Mouse (Mus musculus) MEL (cell line): ENCODE measurements around the gene Gm11487. TPM values are rescaled to one million over a fixed set of nuclear protein-coding genes. Genes with fewer than 3 reads are reported as not detected.
"Not testable (repeated sequence)": the region's sequence is repeated elsewhere in the genome, so short reads cannot be mapped to it uniquely, and the experiment has no call there.

Experiments
- DNase-seq: peaks from one replicate; pipeline ENCODE4 v3.0.0; 2011; ENCODE audit warnings: low read depth, low spot score
- H3K27ac ChIP-seq: 2 replicates; pipeline ENCODE4 v1.5.1; 2012; ENCODE audit warnings: low read depth, mild to moderate bottlenecking, control low read depth, low read length, moderate library complexity; ENCODE audit not compliant: control insufficient read depth
- H3K27me3 ChIP-seq, 2 experiments: fragments of 150-350 bp in 1 of 2; sonication (generic) in 1 of 2; 2 replicates each; pipeline ENCODE4 v1.6.1; 2012; ENCODE audit warnings: low read length in 2 of 2, mild to moderate bottlenecking in 2 of 2, improper control_type of control experiment in 1 of 2, moderate library complexity in 1 of 2; ENCODE audit not compliant: insufficient read depth in 2 of 2, control insufficient read depth in 1 of 2
- H3K36me3 ChIP-seq, 2 experiments: 2 replicates each; pipeline ENCODE4 v1.6.1; 2012 to 2014; ENCODE audit warnings: low read length in 2 of 2, improper control_type of control experiment in 1 of 2, inconsistent platforms in 1 of 2, mild to moderate bottlenecking in 1 of 2; ENCODE audit not compliant: insufficient read depth in 2 of 2, control insufficient read depth in 1 of 2
- H3K4me1 ChIP-seq, 2 experiments: fragments of 150-350 bp in 1 of 2; sonication (generic) in 1 of 2; 2 replicates each; pipeline ENCODE4 v1.6.1; 2012; ENCODE audit warnings: low read length in 2 of 2, improper control_type of control experiment in 1 of 2, mild to moderate bottlenecking in 1 of 2; ENCODE audit not compliant: insufficient read depth in 2 of 2, control insufficient read depth in 1 of 2
- H3K4me3 ChIP-seq, 2 experiments: fragments of 150-350 bp in 1 of 2; sonication (generic) in 1 of 2; 2 replicates each; pipeline ENCODE4 v1.5.1; 2012; ENCODE audit warnings: low read depth in 2 of 2, low read length in 2 of 2, mild to moderate bottlenecking in 2 of 2, moderate library complexity in 2 of 2, control low read depth in 1 of 2, improper control_type of control experiment in 1 of 2; ENCODE audit not compliant: control insufficient read depth in 1 of 2, insufficient read depth in 1 of 2
- H3K79me2 ChIP-seq: 2 replicates; pipeline ENCODE4 v1.6.1; 2012; ENCODE audit warnings: mild to moderate bottlenecking, low read length, moderate library complexity; ENCODE audit not compliant: control insufficient read depth, poor library complexity, insufficient read depth
- H3K9ac ChIP-seq: 2 replicates; pipeline ENCODE4 v1.6.1; 2012; ENCODE audit warnings: low read depth, mild to moderate bottlenecking, control low read depth, low read length, moderate library complexity; ENCODE audit not compliant: control insufficient read depth, poor library complexity, severe bottlenecking
- H3K9me3 ChIP-seq: fragments of 150-350 bp; sonication (generic); replicated peaks from 2 replicates; pipeline ENCODE4 v1.6.1; 2012; ENCODE audit warnings: mild to moderate bottlenecking, low read length, improper control_type of control experiment, moderate library complexity; ENCODE audit not compliant: insufficient read depth
- BHLHE40 ChIP-seq: IDR thresholded peaks from 2 replicates; pipeline ENCODE4 v1.6.1; 2012; ENCODE audit warnings: low read depth, mild to moderate bottlenecking, inconsistent platforms, low read length, improper control_type of control experiment, borderline replicate concordance
- CHD2 ChIP-seq: IDR thresholded peaks from 2 replicates; pipeline ENCODE4 v1.6.1; 2011; ENCODE audit warnings: low read length, improper control_type of control experiment
- CTCF ChIP-seq, 3 experiments: IDR thresholded peaks in 2 of 3; conservative IDR thresholded peaks in 1 of 3; 2 replicates each; pipeline ENCODE4 v1.5.1; 2011 to 2012; ENCODE audit warnings: low read length in 3 of 3, low read depth in 2 of 3, mild to moderate bottlenecking in 2 of 3, improper control_type of control experiment in 1 of 3, inconsistent platforms in 1 of 3, mixed read lengths in 1 of 3, moderate library complexity in 1 of 3; ENCODE audit not compliant: control insufficient read depth in 1 of 3, insufficient read depth in 1 of 3, poor library complexity in 1 of 3, severe bottlenecking in 1 of 3
- E2F4 ChIP-seq: IDR thresholded peaks from 2 replicates; pipeline ENCODE4 v1.6.1; 2011; ENCODE audit warnings: low read depth, low read length, improper control_type of control experiment, borderline replicate concordance
- ELF1 ChIP-seq: IDR thresholded peaks from 2 replicates; pipeline ENCODE4 v1.6.1; 2014; ENCODE audit warnings: low read depth, mild to moderate bottlenecking, inconsistent platforms, low read length, improper control_type of control experiment, moderate library complexity
- HCFC1 ChIP-seq: IDR thresholded peaks from 2 replicates; pipeline ENCODE4 v1.6.1; 2012; ENCODE audit warnings: low read depth, mild to moderate bottlenecking, inconsistent platforms, low read length, improper control_type of control experiment, moderate library complexity
- JUND ChIP-seq: IDR thresholded peaks from 2 replicates; pipeline ENCODE4 v1.6.1; 2011; ENCODE audit warnings: low read depth, mild to moderate bottlenecking, improper control_type of control experiment, low read length
- MAFK ChIP-seq: IDR thresholded peaks from 2 replicates; pipeline ENCODE4 v1.6.1; 2011; ENCODE audit warnings: low read depth, mild to moderate bottlenecking, low read length, improper control_type of control experiment, borderline replicate concordance
- MAX ChIP-seq: IDR thresholded peaks from 2 replicates; pipeline ENCODE4 v1.6.1; 2011; ENCODE audit warnings: low read length, improper control_type of control experiment
- MAZ ChIP-seq: IDR thresholded peaks from 2 replicates; pipeline ENCODE4 v1.6.1; 2012; ENCODE audit warnings: low read depth, mild to moderate bottlenecking, inconsistent platforms, low read length, improper control_type of control experiment
- MXI1 ChIP-seq: IDR thresholded peaks from 2 replicates; pipeline ENCODE4 v1.6.1; 2011; ENCODE audit warnings: mild to moderate bottlenecking, low read depth, low read length, improper control_type of control experiment
- NELFE ChIP-seq: IDR thresholded peaks from 2 replicates; pipeline ENCODE4 v1.6.1; 2011; ENCODE audit warnings: low read depth, low read length, improper control_type of control experiment
- RAD21 ChIP-seq: IDR thresholded peaks from 2 replicates; pipeline ENCODE4 v1.6.1; 2011; ENCODE audit warnings: mild to moderate bottlenecking, low read depth, low read length, improper control_type of control experiment
- SMC3 ChIP-seq: IDR thresholded peaks from 2 replicates; pipeline ENCODE4 v1.6.1; 2011; ENCODE audit warnings: low read depth, low read length, improper control_type of control experiment
- TCF12 ChIP-seq: IDR thresholded peaks from 2 replicates; pipeline ENCODE4 v1.6.1; 2014; ENCODE audit warnings: low read depth, mild to moderate bottlenecking, inconsistent platforms, low read length, improper control_type of control experiment, moderate library complexity
- UBTF ChIP-seq: IDR thresholded peaks from 2 replicates; pipeline ENCODE4 v1.6.1; 2012; ENCODE audit warnings: low read depth, mild to moderate bottlenecking, inconsistent platforms, low read length, improper control_type of control experiment, moderate library complexity, borderline replicate concordance; ENCODE audit not compliant: insufficient read depth
- ZC3H11A ChIP-seq: IDR thresholded peaks from 2 replicates; pipeline ENCODE4 v1.6.1; 2012; ENCODE audit warnings: low read depth, mild to moderate bottlenecking, inconsistent platforms, low read length, improper control_type of control experiment
- ZMIZ1 ChIP-seq: IDR thresholded peaks from 2 replicates; pipeline ENCODE4 v1.6.1; 2012; ENCODE audit warnings: low read depth, mild to moderate bottlenecking, inconsistent platforms, low read length, improper control_type of control experiment, moderate library complexity
- polyA plus RNA-seq, 2 experiments: library from polyadenylated mRNA; stranded (reverse) in 1 of 2; unstranded in 1 of 2; fragments of >175 nt in 1 of 2; fragments of >200 nt in 1 of 2; gene quantifications; 2 replicates each; pipeline versions ENCODE4 v1.2.1 to v1.2.4; 2012; ENCODE audit warnings: low replicate concordance in 2 of 2, low read depth in 1 of 2; ENCODE audit not compliant: insufficient read length in 2 of 2, insufficient read depth in 1 of 2, missing spikeins in 1 of 2
- total RNA-seq: library from RNA; depleted of rRNA; stranded (reverse); fragments of 300-350 nt; gene quantifications from 2 replicates; pipeline ENCODE4 v1.2.3, GENCODE M21; 2012; rRNA removed

Gm11487 gene
- not detected in 2 replicates for total RNA-seq
- not detected for polyA plus RNA-seq

DNA sequence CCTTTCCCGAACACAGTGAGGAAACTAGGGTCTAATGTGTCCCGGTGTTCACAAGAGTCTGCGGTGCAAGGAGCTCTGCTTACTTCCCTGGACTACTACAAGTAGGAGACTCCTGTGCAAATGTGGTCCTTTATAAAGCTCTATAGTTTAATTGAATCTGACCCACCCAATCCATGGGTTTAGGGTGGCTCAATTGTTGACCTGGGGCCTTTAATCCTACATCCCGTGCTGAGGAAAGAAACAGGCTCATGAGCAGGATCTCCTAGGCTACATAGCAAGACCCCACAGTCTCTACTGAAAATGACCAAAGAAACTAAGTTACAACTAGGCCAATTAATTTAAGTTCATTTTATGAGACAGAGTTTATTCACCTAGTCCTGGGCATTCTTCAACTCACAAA, at the start of gene Gm11487:
Gene Gm11487, minus strand, starts transcription at position 101 of the 400 bp plus-strand sequence.
- H3K9ac ChIP-seq, H3K79me2 ChIP-seq, H3K9me3 ChIP-seq, H3K27ac ChIP-seq, H3K36me3 ChIP-seq, H3K4me3 ChIP-seq, H3K4me1 ChIP-seq, DNase-seq, H3K27me3 ChIP-seq: not testable (repeated sequence)

DNA sequence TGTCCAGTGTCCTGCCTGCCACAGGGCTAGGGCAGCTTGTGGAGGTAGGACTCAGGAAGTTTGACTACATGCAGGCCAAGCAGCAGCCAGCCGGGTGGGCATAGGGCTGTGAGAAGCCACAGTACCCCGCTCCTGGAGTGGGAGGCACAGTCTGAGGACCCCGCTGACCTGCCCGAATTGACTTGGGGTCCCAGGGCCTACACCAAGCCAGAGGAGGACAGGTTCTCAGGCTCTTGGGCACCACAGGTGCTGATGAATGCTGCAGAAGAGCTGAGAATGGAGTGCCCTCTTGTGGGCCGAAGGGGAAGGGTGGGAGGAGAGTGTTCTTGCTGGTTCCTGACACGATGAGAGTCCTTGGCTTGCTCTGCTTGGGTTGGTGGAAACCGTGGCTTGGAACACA, 39.8 kb upstream of the Gm11487 start:
- no peak overlapping the region for H3K27ac ChIP-seq
- H3K4me3 ChIP-seq: no peak overlapping the region
- H3K27me3 ChIP-seq: no peaks in the 10 kb centered on the region
- TF ChIP-seq ZMIZ1 (no peak), MAX (no peak), E2F4 (no peak), JUND (no peak)
- no peaks in the 10 kb centered on the region for H3K79me2 ChIP-seq
- no peaks in the 10 kb centered on the region for H3K36me3 ChIP-seq
- H3K9ac ChIP-seq: no peak overlapping the region
- no peaks in the 10 kb centered on the region for H3K9me3 ChIP-seq
- no peak for DNase-seq
- no peaks in the 10 kb centered on the region for H3K4me1 ChIP-seq

DNA sequence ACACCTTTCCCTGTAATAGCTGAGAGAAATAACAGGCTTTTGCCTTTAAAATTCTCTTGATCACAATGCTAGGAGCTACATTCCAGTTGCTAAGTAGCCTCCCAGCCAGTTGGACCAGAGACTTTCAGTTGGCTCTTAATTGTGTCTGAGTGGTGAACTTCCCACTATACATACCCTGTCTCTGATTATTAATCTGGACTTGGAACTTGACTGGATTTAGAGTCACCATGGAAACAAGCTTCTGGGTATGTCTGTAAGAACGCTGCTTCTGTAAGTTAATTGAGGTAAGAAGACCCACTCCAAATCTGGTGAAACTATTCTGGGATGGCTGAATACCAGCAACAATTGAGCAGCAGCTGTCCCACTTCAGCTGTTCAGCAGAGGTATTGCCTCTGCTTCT, 37.7 kb upstream of the Gm11487 start:
- no peak for DNase-seq
- no peaks in the 10 kb centered on the region for H3K79me2 ChIP-seq
- no peaks in the 10 kb centered on the region for H3K9me3 ChIP-seq
- H3K36me3 ChIP-seq: no peaks in the 10 kb centered on the region
- no peaks in the 10 kb centered on the region for H3K27me3 ChIP-seq
- H3K9ac ChIP-seq: no peak overlapping the region
- no peak overlapping the region for H3K27ac ChIP-seq
- no peak for TF ChIP-seq E2F4
- no peak for TF ChIP-seq JUND
- TF ChIP-seq CTCF (IDR thresholded peaks at IDR 0.05 in 2 of 3, conservative IDR thresholded peaks at IDR 0.05 in 1 of 3; ENCODE audit: control insufficient read depth in 1 of 3, insufficient read depth in 1 of 3, low read depth in 2 of 3, low read length in 3 of 3, poor library complexity in 1 of 3, severe bottlenecking in 1 of 3): no peak
- TF ChIP-seq MAFK: no peak
- H3K4me3 ChIP-seq: no peak overlapping the region
- H3K4me1 ChIP-seq: no peaks in the 10 kb centered on the region

DNA sequence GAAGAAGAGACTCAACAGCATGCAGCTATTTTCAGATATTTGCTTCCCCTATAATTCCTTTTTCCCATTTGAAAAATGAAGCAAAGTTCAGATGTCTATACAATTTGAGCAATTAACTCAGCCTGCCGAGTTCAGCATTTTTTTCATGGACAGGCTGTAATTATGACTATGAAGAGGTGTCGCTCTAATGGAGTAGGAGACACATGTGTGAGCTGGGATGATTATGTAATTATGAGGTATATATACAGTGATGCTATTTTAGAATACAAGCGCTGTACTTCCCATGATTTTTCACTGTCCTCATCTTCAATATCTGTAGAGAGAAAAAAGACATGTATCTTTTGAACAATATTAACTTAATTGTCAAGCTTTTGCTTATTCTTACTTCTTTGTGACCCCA, 21.0 kb upstream of the Gm11487 start:
- no peaks in the 10 kb centered on the region for H3K79me2 ChIP-seq
- TF ChIP-seq UBTF: no peak
- TF ChIP-seq ELF1: no peak
- TF ChIP-seq MAX: no peak
- TF ChIP-seq HCFC1: no peak
- no peak for TF ChIP-seq MAZ
- no peak for TF ChIP-seq NELFE
- no peak for TF ChIP-seq E2F4
- TF ChIP-seq ZC3H11A: no peak
- no peak for TF ChIP-seq MAFK
- TF ChIP-seq SMC3: no peak
- no peak for TF ChIP-seq TCF12
- TF ChIP-seq MXI1: no peak
- TF ChIP-seq RAD21: no peak
- TF ChIP-seq ZMIZ1: no peak
- no peak for TF ChIP-seq CHD2
- no peak for TF ChIP-seq BHLHE40

More for the DNA sequence above, 21.0 kb upstream of the Gm11487 start:
- no peaks in the 10 kb centered on the region for H3K9me3 ChIP-seq
- no peaks in the 10 kb centered on the region for H3K27me3 ChIP-seq
- no peaks in the 10 kb centered on the region for H3K36me3 ChIP-seq
- no peak overlapping the region for H3K27ac ChIP-seq
- no peak overlapping the region for H3K9ac ChIP-seq
- no peaks in the 10 kb centered on the region for H3K4me1 ChIP-seq
- H3K4me3 ChIP-seq: no peak overlapping the region
- DNase-seq: no peak
